Mouse (Mus musculus) sigmoid colon, adult 10 weeks (tissue): ENCODE measurements around the gene Itgb2l. TPM values are rescaled to one million over a fixed set of nuclear protein-coding genes. Genes with fewer than 3 reads are reported as not detected.

Source experiments
- polyA plus RNA-seq: library from polyadenylated mRNA; stranded (reverse); fragments of 350-450 nt; fragmentation: Illumina TruSeq; extraction: RNeasy Lipid Tissue Mini Kit (QIAGEN cat#74804); gene quantifications from one replicate; pipeline ENCODE4 v1.2.3, GENCODE M21; 2014; ENCODE audit warnings: low read depth, low replicate concordance

Itgb2l gene
- not detected for polyA plus RNA-seq

DNA sequence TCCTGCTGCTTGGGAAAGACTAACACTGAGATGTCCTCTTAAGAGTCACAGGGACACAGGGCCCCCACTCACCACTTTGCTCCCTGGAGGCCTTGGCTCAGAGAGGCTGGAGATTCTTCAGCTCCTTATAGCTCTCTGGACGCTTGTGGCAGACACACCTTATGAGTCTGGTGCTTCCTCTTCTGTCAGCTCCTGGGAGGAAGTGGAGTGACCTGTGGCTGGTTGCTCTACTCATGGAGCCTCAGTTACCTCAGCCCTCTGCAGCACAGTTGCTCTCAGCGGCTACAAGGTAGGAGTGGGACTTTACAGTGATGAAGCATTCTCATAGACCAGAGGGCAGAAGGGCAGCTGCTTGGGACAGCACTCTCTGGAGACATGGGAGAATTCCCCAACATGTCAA, at the start of gene Itgb2l:
Itgb2l (minus strand) TSS at position 152 of the 400 bp plus-strand sequence.

DNA sequence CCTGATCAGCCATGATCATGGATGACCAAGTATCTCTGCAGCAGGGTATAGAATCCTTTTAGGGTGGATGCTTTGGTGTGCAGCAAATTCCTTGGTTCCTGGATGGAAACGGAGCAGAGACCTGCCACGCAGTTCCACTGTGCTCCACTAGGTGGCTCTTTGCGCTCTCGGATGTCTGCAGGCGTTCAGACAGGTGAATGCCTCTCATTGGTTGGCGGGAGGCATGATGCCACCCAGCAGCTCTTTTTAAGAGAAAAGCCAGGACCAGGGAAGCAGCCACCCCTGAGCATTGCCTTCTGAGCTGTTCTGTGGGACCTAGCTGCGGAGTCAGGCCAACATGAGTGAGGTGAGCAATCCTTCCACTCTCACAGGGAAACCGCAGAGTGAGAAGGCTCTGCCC, 24.0 kb upstream of the Itgb2l start, which contains the start of gene Pcp4:
Pcp4 (plus strand) TSS at position 162 of the 400 bp plus-strand sequence.

Other genes starting within 250 kb of the Itgb2l start
- 107 TPM for gene Sh3bgr, start 243.2 kb downstream of the Itgb2l start, polyA plus RNA-seq
- gene B3galt5, start 207.8 kb downstream of the Itgb2l start, polyA plus RNA-seq: 320 TPM
- 57.1 TPM for gene Pcp4, start 24.0 kb upstream of the Itgb2l start, polyA plus RNA-seq